9 mouse cellular contexts compared by ENCODE assay signal in the genomic region with DNA sequence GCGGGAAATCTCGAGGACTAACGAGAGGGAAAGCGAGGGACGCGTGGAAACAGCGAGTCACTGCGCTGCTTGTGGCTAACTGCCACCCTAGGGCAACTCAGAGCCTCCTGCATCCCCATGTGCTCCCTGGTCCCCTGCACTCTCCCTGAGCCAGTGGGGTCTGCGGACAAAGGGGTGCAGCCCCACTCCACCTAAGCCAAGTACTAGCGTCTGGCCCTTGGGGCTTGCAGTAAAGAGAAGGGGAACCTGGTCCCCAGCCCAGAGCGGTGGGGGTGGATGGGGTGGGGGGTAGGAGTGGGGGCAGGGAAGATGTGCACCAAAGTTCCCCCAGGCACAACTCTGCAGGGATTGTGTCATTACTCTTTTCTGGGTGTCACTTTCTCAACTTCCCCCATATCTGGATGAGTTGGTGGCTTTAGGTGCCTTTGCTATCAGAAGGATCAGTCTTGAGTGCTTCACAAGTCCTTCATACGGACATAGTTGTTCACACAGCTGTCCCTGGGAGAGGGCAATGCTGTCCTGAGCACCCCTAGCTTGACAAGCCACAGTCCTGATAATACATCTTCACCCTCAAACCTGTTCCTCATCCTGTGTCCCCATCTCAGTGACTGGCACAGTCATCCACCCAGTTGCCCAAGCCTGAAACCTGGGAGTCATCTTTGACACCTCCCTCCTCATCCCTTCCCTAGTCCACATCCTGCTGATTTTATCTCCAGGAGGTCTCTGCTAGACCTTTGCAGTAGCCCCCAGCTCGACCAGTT. TPM values are rescaled to one million over a fixed set of nuclear protein-coding genes. Genes with fewer than 3 reads are reported as not detected.
A peak's percentile ranks its signal among the peaks of the same experiment; 100 is the strongest.
DNase-seq lines count a peak whose midpoint lies in the region; ATAC-seq and TF ChIP-seq lines count a peak whose summit lies in the region.
"Had no signal": no experiment of that assay in that cellular context is flagged by ENCODE, and none has a peak within 500 bp of the region (broad histone marks: within the 10 kb centered on the region; RNA-seq: fewer than 3 reads in every experiment).

No protein-coding gene starts in this region.

- H3K9ac ChIP-seq in heart, embryonic 14.5 days (ENCODE audit: low read length): peak overlapping the region; percentile 31; the same call in 1 of the 2 replicates
- H3K9ac ChIP-seq in ES-E14 (ENCODE audit: insufficient read depth, low read depth, low read length, poor library complexity, severe bottlenecking): peak overlapping the region; percentile 15; the same call in 1 of the 2 replicates
- peak overlapping the region; percentile 22 for H3K9ac ChIP-seq in forebrain, postnatal 0 days

- 22% methylated on average over 13 of the region's 13 CpGs for WGBS in heart, embryonic 14.5 days
- WGBS in forebrain, postnatal 0 days: 24% methylated on average over 13 of the region's 13 CpGs

- peak overlapping the region; percentile 60 for H3K4me2 ChIP-seq in heart, embryonic 14.5 days (ENCODE audit: low read length)
- peak overlapping the region; percentile 44 for H3K4me2 ChIP-seq in forebrain, postnatal 0 days (ENCODE audit: low read depth)

- no peak for TF ChIP-seq CTCF in forebrain, postnatal 0 days (IDR thresholded peaks at IDR 0.05; ENCODE audit: low read depth)

- peak overlapping the region; percentile 2 to 22; a peak in 3 of 4 replicates for H3K4me3 ChIP-seq in heart, embryonic 14.5 days (ENCODE audit: control insufficient read depth in 1 of 2, insufficient read depth in 1 of 2, low read depth in 1 of 2, low read length in 2 of 2)
- H3K4me3 ChIP-seq in ES-E14 (ENCODE audit: insufficient read depth in 1 of 2, low read depth in 1 of 2, low read length in 2 of 2, poor library complexity in 1 of 2, severe bottlenecking in 1 of 2): peak overlapping the region; percentile 14 to 16; a peak in 2 of 4 replicates
- H3K4me3 ChIP-seq in forebrain, postnatal 0 days (ENCODE audit: low read depth, low read length): peak overlapping the region; percentile 14; the same call in 1 of the 2 replicates

- no peak overlapping the region for H3K27ac ChIP-seq in heart, embryonic 14.5 days (replicated peaks in 1 of 2; ENCODE audit: control insufficient read depth in 1 of 2, insufficient read depth in 1 of 2, low read depth in 2 of 2, low read length in 2 of 2)
- no peak overlapping the region for H3K27ac ChIP-seq in ES-E14 (ENCODE audit: insufficient read depth, low read depth, low read length, poor library complexity, severe bottlenecking)
- no peak overlapping the region for H3K27ac ChIP-seq in forebrain, postnatal 0 days (ENCODE audit: low read depth, low read length)

- peaks cover 3% of the 10 kb centered on the region; the same call in 1 of the 2 replicates for H3K36me3 ChIP-seq in heart, embryonic 14.5 days (ENCODE audit: control insufficient read depth, insufficient read depth, low read length)
- H3K36me3 ChIP-seq in ES-E14 (ENCODE audit: control insufficient read depth, insufficient read depth, low read length, poor library complexity, severe bottlenecking): no peaks in the 10 kb centered on the region
- no peaks in the 10 kb centered on the region for H3K36me3 ChIP-seq in forebrain, postnatal 0 days (ENCODE audit: insufficient read depth)

- intact Hi-C loops in heart, postnatal 36 days (cut with DNase I): no loop called here
- intact Hi-C loops in gastrocnemius, postnatal 14 days (cut with DNase I; ENCODE audit: low total_unique reads): no loop called here

- no peaks in the 10 kb centered on the region for H3K9me3 ChIP-seq in heart, embryonic 14.5 days (ENCODE audit: control insufficient read depth, low read length)
- H3K9me3 ChIP-seq in ES-E14 (ENCODE audit: control insufficient read depth, insufficient read depth, low read depth, low read length): no peaks in the 10 kb centered on the region
- no peaks in the 10 kb centered on the region for H3K9me3 ChIP-seq in forebrain, postnatal 0 days (ENCODE audit: low read length)

- DNase-seq in heart, postnatal 36 days: no peak
- DNase-seq in ES-E14 (ENCODE audit: low read depth, low spot score): no peak
- DNase-seq in forebrain, postnatal 0 days: no peak
- peak; percentile 11 for DNase-seq in lung, postnatal 14 days
- no peak for DNase-seq in gastrocnemius, postnatal 14 days
- DNase-seq in layer of hippocampus, postnatal 14 days (ENCODE audit: low spot score in 2 of 2): no peak
- no peak for DNase-seq in frontal cortex, adult 2 months (ENCODE audit: extremely low spot score in 1 of 2, low spot score in 1 of 2)
- DNase-seq: cerebellum, adult 11 months had no signal

- in situ Hi-C loops in ES-E14 (cut with MboI; ENCODE audit: low sequenced_read_pairs in 2 of 2, unreplicated experiment in 2 of 2): no loop called here

- H3K27me3 ChIP-seq in heart, embryonic 14.5 days (ENCODE audit: control insufficient read depth, insufficient read depth, low read length): no peaks in the 10 kb centered on the region
- H3K27me3 ChIP-seq in forebrain, postnatal 0 days (ENCODE audit: insufficient read depth, low read length): no peaks in the 10 kb centered on the region

- no peak for ATAC-seq in heart, embryonic 14.5 days (ENCODE audit: insufficient number of reproducible peaks, insufficient read depth, low FRiP score, low read depth)
- ATAC-seq in forebrain, postnatal 0 days: no peak

- peaks cover 4 to 8% of the 10 kb centered on the region in 2 experiments; a peak in 3 of 4 replicates for H3K4me1 ChIP-seq in heart, embryonic 14.5 days (ENCODE audit: control insufficient read depth in 2 of 2, insufficient read depth in 2 of 2, low read length in 2 of 2)
- peaks cover 0 to 2% of the 10 kb centered on the region in 2 experiments; a peak in 1 of 4 replicates for H3K4me1 ChIP-seq in ES-E14 (ENCODE audit: control insufficient read depth in 2 of 2, insufficient read depth in 2 of 2, low read length in 2 of 2, poor library complexity in 1 of 2)
- H3K4me1 ChIP-seq in forebrain, postnatal 0 days (ENCODE audit: insufficient read depth): no peaks in the 10 kb centered on the region

TF ChIP-seq in ES-E14, 5 proteins besides CTCF, POLR2A, EP300 and RAD21:
- no peak for TF ChIP-seq ZNF384 (IDR thresholded peaks at IDR 0.05; ENCODE audit: low read depth, low read length)
- TF ChIP-seq MAFK (IDR thresholded peaks at IDR 0.05; ENCODE audit: insufficient read depth, low read depth, low read length): no peak
- no peak for TF ChIP-seq HCFC1 (IDR thresholded peaks at IDR 0.05; ENCODE audit: borderline replicate concordance, insufficient read depth, low read length)
- no peak for TF ChIP-seq CHD2 (IDR thresholded peaks at IDR 0.05; ENCODE audit: low read depth, low read length)
- TF ChIP-seq ZC3H11A (IDR thresholded peaks at IDR 0.05; ENCODE audit: borderline replicate concordance, low read depth, low read length): no peak

RNA-seq across cellular contexts. Expression of gene Ttc39a, which starts 11.9 kb away (rescaled TPM):
- polyA plus RNA-seq in heart, embryonic 14.5 days (2014; fragmentation: Nextera tagmentation; extraction: Ambion mirVana): 7.7 and 8.2 TPM in 2 replicates
- 1 to 10 TPM in 1 of 2 experiments, under 1 TPM in 1; 0.89 to 1.4 TPM for total RNA-seq in heart, postnatal 36 days (2021)
- total RNA-seq in ES-E14 (2012; rRNA removed): 1.7 and 1.9 TPM in 2 replicates
- 1.5 and 4.5 TPM in 2 replicates for total RNA-seq in forebrain, postnatal 0 days (2014; rRNA removed)
- 1.1 and 1.9 TPM in 2 replicates for polyA plus RNA-seq in forebrain, postnatal 0 days (2015; fragmentation: Nextera tagmentation; extraction: Ambion mirVana)
- total RNA-seq in gastrocnemius, postnatal 14 days (2021): under 1 TPM; 0.25 to 0.44 TPM
- total RNA-seq in layer of hippocampus, postnatal 14 days (2021): 1 to 10 TPM; 1.4 to 2.4 TPM
- 4.3 and 4.4 TPM in 2 replicates for polyA plus RNA-seq in frontal cortex, adult 2 months (2012; rRNA removed)
